Mouse (Mus musculus) heart, postnatal 0 days (tissue): ENCODE measurements around the gene Alg9. TPM values are rescaled to one million over a fixed set of nuclear protein-coding genes. Genes with fewer than 3 reads are reported as not detected.

Experiments used
- ATAC-seq: fragments of 200-750 bp; cut with Nextera tagmentation; 2 replicates; pipeline ENCODE4 v1.8.0; 2017; ENCODE audit warnings: low read depth, moderate number of reproducible peaks, moderate library complexity; ENCODE audit not compliant: insufficient read depth
- DNase-seq: peaks from one replicate; pipeline ENCODE4 v3.0.0-alpha.2; 2016; ENCODE audit warnings: low spot score
- H3K27ac ChIP-seq: fragments of 300-500 bp; sonication (generic); 2 replicates; pipeline ENCODE4 v1.5.1; 2014; ENCODE audit warnings: low read depth, mild to moderate bottlenecking
- H3K27me3 ChIP-seq: fragments of 300-500 bp; sonication (generic); 2 replicates; pipeline ENCODE4 v1.6.1; 2014; ENCODE audit warnings: low read length, mixed read lengths; ENCODE audit not compliant: control insufficient read depth, insufficient read depth
- H3K36me3 ChIP-seq: fragments of 300-500 bp; sonication (generic); replicated peaks from 2 replicates; pipeline ENCODE4 v1.6.1; 2014; ENCODE audit warnings: low read length, mixed read lengths; ENCODE audit not compliant: control insufficient read depth, insufficient read depth
- H3K4me1 ChIP-seq: fragments of 300-500 bp; sonication (generic); 2 replicates; pipeline ENCODE4 v1.6.1; 2014; ENCODE audit warnings: antibody characterized with exemption; ENCODE audit not compliant: control insufficient read depth, insufficient read depth
- H3K4me2 ChIP-seq: fragments of 300-500 bp; sonication (generic); 2 replicates; pipeline ENCODE4 v1.6.1; 2014; ENCODE audit warnings: low read depth, mild to moderate bottlenecking, low read length, moderate library complexity
- H3K4me3 ChIP-seq: fragments of 300-500 bp; sonication (generic); 2 replicates; pipeline ENCODE4 v1.5.1; 2014; ENCODE audit warnings: low read depth, low read length
- H3K9ac ChIP-seq: fragments of 300-500 bp; sonication (generic); replicated peaks from 2 replicates; pipeline ENCODE4 v1.6.1; 2014; ENCODE audit warnings: low read depth, low read length, mixed read lengths
- H3K9me3 ChIP-seq: fragments of 300-500 bp; sonication (generic); replicated peaks from 2 replicates; pipeline ENCODE4 v1.6.1; 2016; ENCODE audit warnings: low read length; ENCODE audit not compliant: control insufficient read depth
- CTCF ChIP-seq: IDR thresholded peaks from 2 replicates; pipeline ENCODE4 v1.5.1; 2016; ENCODE audit warnings: antibody characterized with exemption, control low read depth, low read depth
- EP300 ChIP-seq: IDR thresholded peaks from 2 replicates; pipeline ENCODE4 v1.6.1; 2016; ENCODE audit warnings: antibody characterized with exemption, low read depth
- WGBS: fragments of 180-500 bp; shearing (Covaris S2); extraction: QIAGEN DNeasy Blood & Tissue Kit; methylation state at CpG from one replicate; pipeline ENCODE4 v1.1.7; 2014; 5-methylcytosine and 5-hydroxymethylcytosine counted together
- polyA plus RNA-seq: library from polyadenylated mRNA; unstranded; fragments of >200 nt; fragmentation: Nextera tagmentation; extraction: Ambion mirVana; gene quantifications from 2 replicates; pipeline ENCODE4 v1.2.1, GENCODE M21; 2015
- total RNA-seq: library from RNA; depleted of rRNA; stranded (reverse); fragments of >200 nt; gene quantifications from 2 replicates; pipeline ENCODE4 v1.2.3, GENCODE M21; 2014; ENCODE audit warnings: low replicate concordance

The Alg9 gene
- total and polyA plus RNA-seq, 2 experiments from 2014 or later, result 11.4 to 23.9 TPM

- Histone ChIP-seq H3K27me3 (no peaks in the 10 kb centered on the region), H3K27ac (peak overlapping the region; percentile 58), H3K9me3 (no peaks in the 10 kb centered on the region), H3K4me3 (no peak overlapping the region), H3K36me3 (peaks cover 21% of the 10 kb centered on the region), H3K4me1 (peaks cover 11% of the 10 kb centered on the region), H3K4me2 (no peak overlapping the region), H3K9ac (no peak overlapping the region)
- DNase-seq, result peak; percentile 41
- WGBS, result 65% methylated on average over 10 of the region's 10 CpGs
- peak; percentile 43 for ATAC-seq
- no peak for TF ChIP-seq EP300
- TF ChIP-seq CTCF, result no peak
Observed at GRCm38 (mm10) chr9:50884741-50885599, 110.2 kb downstream of the Alg9 start.

GRCm38 (mm10) chr9:50885600-50885987 lies 110.8 kb downstream of the Alg9 start:
- 55% methylated on average over 1 of the region's 1 CpGs for WGBS
- ATAC-seq, result no peak
- no peak overlapping the region for H3K4me2 ChIP-seq

GRCm38 (mm10) chr9:50886870-50887269 lies 112.1 kb downstream of the Alg9 start:
- Histone ChIP-seq H3K4me2 (no peak overlapping the region), H3K27me3 (no peaks in the 10 kb centered on the region), H3K9ac (no peak overlapping the region), H3K4me1 (peaks cover 11% of the 10 kb centered on the region), H3K27ac (no peak overlapping the region), H3K36me3 (peaks cover 14% of the 10 kb centered on the region; the same call in 1 of the 2 replicates), H3K9me3 (no peaks in the 10 kb centered on the region), H3K4me3 (no peak overlapping the region)
- no peak for TF ChIP-seq CTCF
- TF ChIP-seq EP300, result no peak
- no peak for DNase-seq
- WGBS, result 95% methylated on average over 1 of the region's 1 CpGs
- no peak for ATAC-seq

More at GRCm38 (mm10) chr9:50885600-50885987, 110.8 kb downstream of the Alg9 start:
- no peak for TF ChIP-seq EP300
- TF ChIP-seq CTCF, result no peak
- Histone ChIP-seq H3K4me3 (no peak overlapping the region), H3K9me3 (no peaks in the 10 kb centered on the region), H3K4me1 (peaks cover 11% of the 10 kb centered on the region), H3K36me3 (peaks cover 15% of the 10 kb centered on the region), H3K9ac (no peak overlapping the region), H3K27ac (peak overlapping the region; percentile 58), H3K27me3 (no peaks in the 10 kb centered on the region)
- DNase-seq, result no peak

GRCm38 (mm10) chr9:50887351-50887750 lies 112.5 kb downstream of the Alg9 start:
- ATAC-seq, result no peak; the same call in 1 of the 2 replicates
- Histone ChIP-seq H3K36me3 (peaks cover 15% of the 10 kb centered on the region), H3K4me1 (peaks cover 11% of the 10 kb centered on the region), H3K4me3 (no peak overlapping the region), H3K27ac (0 out of 2 replicates have a peak overlapping the region, but pooled peaks have one; percentile 3), H3K27me3 (no peaks in the 10 kb centered on the region), H3K9ac (no peak overlapping the region), H3K9me3 (no peaks in the 10 kb centered on the region), H3K4me2 (no peak overlapping the region)
- no peak for TF ChIP-seq EP300
- no peak for TF ChIP-seq CTCF
- peak; percentile 32 for DNase-seq
- WGBS, result 31% methylated on average over 4 of the region's 4 CpGs

GRCm38 (mm10) chr9:50889211-50889610 lies 114.4 kb downstream of the Alg9 start:
- H3K27ac ChIP-seq, result no peak overlapping the region
- no peaks in the 10 kb centered on the region for H3K27me3 ChIP-seq
- H3K9ac ChIP-seq, result no peak overlapping the region
- peaks cover 22% of the 10 kb centered on the region for H3K36me3 ChIP-seq
- H3K9me3 ChIP-seq, result no peaks in the 10 kb centered on the region
- no peak for ATAC-seq
- TF ChIP-seq CTCF (no peak), EP300 (no peak)
- WGBS, result 63% methylated on average over 6 of the region's 6 CpGs
- H3K4me2 ChIP-seq, result no peak overlapping the region
- no peak overlapping the region for H3K4me3 ChIP-seq
- H3K4me1 ChIP-seq, result peaks cover 11% of the 10 kb centered on the region
- DNase-seq, result no peak
